Mouse (Mus musculus) testis, adult 2 months (tissue): Measurements from ENCODE around the gene Rdh12.

Source experiments
- CTCF ChIP-seq: fragments of 200-500 bp; IDR thresholded peaks from 2 replicates; pipeline ENCODE4 v1.5.1; 2012; ENCODE audit warnings: low read depth, mild to moderate bottlenecking, inconsistent platforms, low read length, moderate library complexity; ENCODE audit not compliant: control insufficient read depth, insufficient read depth, insufficient replicate concordance
- POLR2A ChIP-seq: fragments of 200-500 bp; IDR thresholded peaks from 2 replicates; pipeline ENCODE4 v1.6.1; 2012; ENCODE audit warnings: low read depth, mild to moderate bottlenecking, inconsistent platforms, low read length, moderate library complexity; ENCODE audit not compliant: control insufficient read depth

DNA sequence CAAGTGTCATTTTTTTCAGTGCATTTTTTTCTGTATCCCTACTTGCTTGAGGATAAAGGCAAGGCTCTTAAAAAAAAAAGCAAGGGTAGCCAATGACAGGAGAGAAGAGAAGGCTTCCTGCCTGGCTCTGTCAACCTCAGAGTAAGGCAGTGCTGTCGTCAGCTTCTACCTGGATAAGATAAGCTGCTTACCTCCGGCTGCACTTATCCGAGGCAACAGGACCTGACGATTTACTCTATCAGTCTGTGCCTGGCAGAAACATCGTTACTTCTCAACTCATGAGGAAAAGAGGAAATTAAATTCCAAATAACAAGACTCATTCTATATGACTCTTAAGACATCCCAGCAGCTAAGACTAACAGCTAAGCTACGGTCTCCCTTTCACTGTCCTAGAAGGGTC lies 34.2 kb downstream of the Rdh12 start:
- TF ChIP-seq CTCF (no peak), POLR2A (no peak)
